Mouse (Mus musculus) left cerebral cortex, adult 8-10 months (tissue): ENCODE data around the gene Igfbp4. TPM values are rescaled to one million over a fixed set of nuclear protein-coding genes. Genes with fewer than 3 reads are reported as not detected.

Experiments
- total RNA-seq, 4 experiments: library from RNA; stranded (reverse); gene quantifications; 2 replicates each; pipeline ENCODE4 v1.2.4; 2022

The Igfbp4 gene
- total RNA-seq, 4 experiments from 2014 or later, result 66.1 to 77.1 (median 71.3) TPM

Other genes with a start within 250 kb of the Igfbp4 start
- gene Msl1, start 245.7 kb upstream of the Igfbp4 start, total RNA-seq, result 100 to 1,000 TPM; 167 to 198 (median 186) TPM
- 10 to 100 TPM; 53.6 to 57.8 (median 54.1) TPM for gene Casc3, start 236.3 kb upstream of the Igfbp4 start, total RNA-seq
- gene Rapgefl1, start 204.5 kb upstream of the Igfbp4 start, total RNA-seq, result 100 to 1,000 TPM; 130 to 140 (median 139) TPM
- gene Wipf2, start 177.6 kb upstream of the Igfbp4 start, total RNA-seq, result 10 to 100 TPM; 74.0 to 84.5 (median 81.5) TPM
- under 1 TPM; 0.15 to 0.91 (median 0.25) TPM for gene Cdc6, start 133.4 kb upstream of the Igfbp4 start, total RNA-seq
- gene Rara, start 113.4 kb upstream of the Igfbp4 start, total RNA-seq, result 10 to 100 TPM; 11.1 to 11.7 (median 11.4) TPM
- 1 to 10 TPM; 1.2 to 1.8 (median 1.4) TPM for gene Gjd3, start 58.2 kb upstream of the Igfbp4 start, total RNA-seq
- 1 to 10 TPM in 3 of 4 experiments, under 1 TPM in 1; 0.94 to 2.5 (median 1.4) TPM for gene Top2a, start 17.1 kb upstream of the Igfbp4 start, total RNA-seq
- gene Tns4, start 48.1 kb downstream of the Igfbp4 start, total RNA-seq, result under 1 TPM; 0.22 to 0.72 (median 0.44) TPM
- gene Ccr7, start 113.8 kb downstream of the Igfbp4 start, total RNA-seq, result under 1 TPM in 2 of 4 experiments, not detected in 2; 0.16 to 0.23 TPM
- gene Smarce1, start 189.8 kb downstream of the Igfbp4 start, total RNA-seq, result 10 to 100 TPM; 46.9 to 61.5 (median 53.0) TPM
- 10 to 100 TPM; 30.4 to 38.4 (median 34.0) TPM for gene Krt222, start 202.8 kb downstream of the Igfbp4 start, total RNA-seq
- gene Krt24, start 244.0 kb downstream of the Igfbp4 start, total RNA-seq, result not detected